Mouse (Mus musculus): Measurements from ENCODE around the gene Aurkaip1.

Gene Aurkaip1

DNA sequence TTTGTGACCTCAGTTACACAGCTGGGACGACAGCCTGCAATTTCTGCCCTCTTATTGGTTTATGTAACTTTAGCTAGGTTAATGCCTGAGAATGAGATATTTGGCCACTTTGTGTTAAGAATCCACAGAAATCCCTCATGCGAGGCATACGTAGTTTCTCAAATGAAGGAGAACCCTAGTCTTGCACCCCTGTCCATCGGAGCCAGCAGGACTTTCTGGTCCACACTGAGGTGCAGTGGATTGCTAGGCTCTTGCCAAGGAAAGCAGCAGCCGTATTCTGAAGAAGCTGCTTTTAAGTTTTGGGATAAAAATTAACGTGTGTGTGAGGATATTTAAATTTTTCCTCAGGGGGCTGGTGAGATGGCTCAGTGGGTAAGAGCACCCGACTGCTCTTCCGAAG lies 476 bp upstream of the Aurkaip1 start:
- DNase-seq, result no peak

GRCm38 (mm10) chr4:155831831-155832230 lies 759 bp downstream of the Aurkaip1 start:
- no peak for DNase-seq

DNA sequence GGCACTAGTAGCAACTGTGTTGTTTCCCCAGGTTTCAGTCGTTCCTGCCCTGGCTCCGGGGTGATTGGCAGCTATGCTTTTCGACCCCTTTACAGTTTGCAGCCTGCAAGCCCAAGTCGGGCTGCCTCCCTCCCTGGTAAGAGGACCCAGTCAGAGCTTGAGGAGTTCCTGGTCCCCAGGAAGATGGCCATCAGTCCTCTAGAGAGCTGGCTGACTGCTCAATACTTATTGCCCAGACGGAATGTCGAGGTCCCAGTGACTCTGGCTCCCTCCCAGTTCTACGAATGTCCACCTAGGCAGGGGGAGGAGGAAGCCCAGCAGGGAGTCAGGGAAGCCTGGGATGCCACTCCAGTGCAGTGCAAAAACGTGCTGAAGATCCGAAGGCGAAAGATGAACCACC lies 1.2 kb downstream of the Aurkaip1 start:
- DNase-seq, result no peak

- no peak for DNase-seq
Measured at GRCm38 (mm10) chr4:155833234-155833633, 2.2 kb downstream of the Aurkaip1 start.

GRCm38 (mm10) chr4:155833836-155834235 lies 2.8 kb downstream of the Aurkaip1 start:
- peak; percentile 67 for DNase-seq

DNA sequence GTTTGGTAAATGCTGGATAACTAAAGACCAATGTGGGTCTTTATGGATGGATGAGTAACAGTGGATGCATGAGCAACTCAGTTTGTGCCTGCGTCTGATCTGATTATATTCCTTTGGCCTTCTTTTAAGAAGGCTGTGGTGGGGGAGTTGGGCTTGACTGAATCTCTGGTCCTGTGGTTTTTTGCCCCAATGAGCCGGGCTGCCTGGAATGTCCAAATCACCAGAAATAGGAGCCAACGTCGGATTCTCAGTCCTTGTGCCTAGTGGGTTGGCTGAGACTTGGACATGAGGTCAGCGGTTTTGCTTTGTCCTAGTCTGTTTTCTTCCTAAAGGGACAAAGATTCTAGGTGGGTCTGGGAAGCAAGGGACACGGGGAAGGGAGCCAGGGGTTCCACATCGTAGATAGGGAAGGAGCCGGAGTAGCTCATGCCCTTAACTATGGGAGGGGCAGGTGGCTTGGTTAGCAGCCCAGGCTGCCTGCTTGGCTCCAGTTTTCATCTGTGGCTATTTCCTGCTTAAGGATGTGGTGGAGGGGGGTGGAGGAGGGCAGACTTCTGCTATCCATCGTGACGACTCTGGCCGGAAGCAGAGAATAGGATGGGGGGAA lies 6.4 kb downstream of the Aurkaip1 start:
- no peak for DNase-seq

GRCm38 (mm10) chr4:155838187-155839153 lies 7.4 kb downstream of the Aurkaip1 start:
- no peak for DNase-seq

DNA sequence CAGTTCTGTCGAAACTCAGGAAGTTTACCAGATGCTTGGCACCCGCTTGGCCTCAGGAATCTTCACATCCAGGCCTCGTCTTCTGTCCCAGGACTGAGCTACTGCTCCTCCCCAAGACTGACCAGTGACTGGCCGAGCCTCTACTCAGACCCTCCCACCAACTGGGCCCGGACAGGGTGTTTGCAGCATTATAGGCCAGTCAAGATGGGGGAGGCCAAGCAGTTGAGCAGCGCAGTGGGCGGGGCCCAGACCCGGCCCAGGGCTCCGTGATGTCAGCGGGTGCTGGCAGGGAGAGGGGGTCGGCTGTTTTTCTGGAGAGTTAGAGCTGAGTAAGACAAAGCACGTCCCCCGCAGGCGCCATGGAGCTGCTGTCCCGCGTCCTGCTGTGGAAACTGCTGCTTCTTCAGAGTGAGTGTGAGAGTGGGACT lies 8.4 kb downstream of the Aurkaip1 start, which contains the start of gene Mxra8:
Gene Mxra8, plus strand, starts transcription at position 198 of the 428 bp plus-strand sequence.
- no peak for DNase-seq

GRCm38 (mm10) chr4:155840076-155841002 lies 9.3 kb downstream of the Aurkaip1 start:
- DNase-seq, result no peak

- DNase-seq, result peak; percentile 71
Measured at GRCm38 (mm10) chr4:155841003-155841454, 10.0 kb downstream of the Aurkaip1 start.

DNA sequence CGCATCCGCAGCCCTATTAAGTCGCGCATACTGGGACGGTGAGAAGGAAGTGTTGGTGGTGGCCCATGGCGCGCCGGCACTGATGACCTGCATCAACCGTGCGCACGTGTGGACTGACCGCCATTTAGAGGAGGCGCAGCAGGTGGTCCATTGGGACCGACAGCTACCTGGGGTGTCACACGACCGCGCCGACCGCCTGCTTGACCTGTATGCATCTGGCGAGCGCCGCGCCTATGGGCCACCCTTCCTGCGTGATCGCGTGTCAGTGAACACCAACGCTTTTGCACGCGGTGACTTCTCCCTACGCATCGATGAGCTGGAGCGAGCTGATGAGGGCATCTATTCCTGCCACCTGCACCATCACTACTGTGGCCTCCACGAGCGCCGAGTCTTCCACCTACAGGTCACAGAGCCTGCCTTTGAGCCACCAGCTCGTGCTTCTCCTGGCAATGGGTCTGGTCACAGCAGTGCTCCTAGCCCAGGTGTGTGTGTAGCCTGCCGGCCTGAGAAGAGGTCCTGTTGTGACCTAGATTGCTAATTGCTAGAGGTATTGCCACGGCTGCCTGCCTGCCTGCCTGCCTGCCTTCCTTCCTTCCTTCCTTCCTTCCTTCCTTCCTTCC lies 10.7 kb downstream of the Aurkaip1 start:
- DNase-seq, result no peak

GRCm38 (mm10) chr4:155843231-155843630 lies 12.2 kb downstream of the Aurkaip1 start:
- DNase-seq, result no peak

DNA sequence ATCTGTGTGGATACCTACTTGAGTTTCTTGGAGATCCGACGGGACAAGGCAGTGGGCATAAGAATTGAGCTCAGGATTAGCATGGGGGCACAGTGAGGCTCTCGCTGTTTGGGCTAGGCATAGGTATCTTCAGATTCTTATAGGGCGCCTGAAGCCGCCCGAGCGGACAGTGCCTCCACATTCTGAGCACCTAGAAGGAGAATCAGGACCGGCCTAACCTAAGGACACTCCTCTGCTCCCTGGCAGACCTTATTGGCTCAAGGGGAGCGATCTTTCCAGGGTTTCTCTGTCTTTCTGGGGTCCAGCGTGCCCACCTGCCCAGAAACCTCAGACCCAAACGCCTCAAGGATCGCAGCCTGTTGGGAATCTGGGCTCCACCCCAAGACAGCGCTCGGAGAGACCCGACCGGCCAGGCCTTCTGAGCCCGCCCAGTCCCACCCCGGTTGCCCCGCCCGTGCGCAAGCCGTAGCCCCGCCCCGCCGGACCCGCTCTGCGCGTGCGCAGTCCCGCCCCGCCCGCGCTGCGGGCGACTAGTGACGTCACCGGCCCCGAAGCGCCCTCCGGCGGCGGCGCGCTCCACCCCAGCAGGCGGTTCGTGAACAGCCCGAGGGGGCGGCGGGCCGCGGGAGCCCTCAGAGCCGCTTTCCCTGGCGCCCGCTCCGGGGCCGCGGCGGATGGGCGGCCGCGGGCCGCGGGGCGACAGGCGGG lies 16.0 kb downstream of the Aurkaip1 start, which contains the start of gene Dvl1:
Gene Dvl1, plus strand, starts transcription at position 532 of the 708 bp plus-strand sequence.
- peak; percentile 97 for DNase-seq

DNA sequence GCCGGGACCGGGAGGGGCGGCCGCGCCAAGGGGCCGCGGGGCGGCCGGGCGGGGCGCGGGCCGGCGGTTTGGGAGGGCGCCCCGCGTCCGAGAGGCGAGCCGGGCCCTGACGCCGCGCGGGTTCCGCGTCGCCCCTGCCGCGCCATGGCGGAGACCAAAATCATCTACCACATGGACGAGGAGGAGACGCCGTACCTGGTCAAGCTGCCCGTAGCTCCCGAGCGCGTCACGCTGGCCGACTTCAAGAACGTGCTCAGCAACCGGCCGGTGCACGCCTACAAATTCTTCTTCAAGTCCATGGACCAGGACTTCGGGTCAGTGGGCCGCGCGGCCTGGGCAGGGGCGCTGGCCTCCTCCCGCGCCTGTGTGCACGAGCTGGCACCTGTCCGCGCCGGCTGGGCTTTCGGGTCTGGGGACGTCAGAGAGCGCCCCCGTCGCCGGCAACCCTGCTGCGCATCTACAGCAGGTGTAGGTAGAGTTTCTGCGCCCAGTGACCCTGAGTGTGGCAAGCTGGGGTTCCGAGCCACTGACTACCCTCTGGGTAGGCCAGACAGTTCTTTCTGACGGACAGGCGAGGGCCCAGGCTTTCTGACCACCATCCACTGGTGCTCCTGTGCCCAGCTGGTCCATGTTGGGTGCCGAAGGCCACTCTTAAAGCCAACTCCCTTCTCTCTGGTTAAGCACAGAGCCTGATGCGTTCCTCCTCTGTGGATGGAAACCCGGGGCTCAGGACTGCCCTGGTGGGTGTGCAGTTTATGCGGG lies 16.7 kb downstream of the Aurkaip1 start:
- DNase-seq, result peak; percentile 64

- DNase-seq, result no peak
Measured at GRCm38 (mm10) chr4:155848434-155849095, 17.5 kb downstream of the Aurkaip1 start.

DNA sequence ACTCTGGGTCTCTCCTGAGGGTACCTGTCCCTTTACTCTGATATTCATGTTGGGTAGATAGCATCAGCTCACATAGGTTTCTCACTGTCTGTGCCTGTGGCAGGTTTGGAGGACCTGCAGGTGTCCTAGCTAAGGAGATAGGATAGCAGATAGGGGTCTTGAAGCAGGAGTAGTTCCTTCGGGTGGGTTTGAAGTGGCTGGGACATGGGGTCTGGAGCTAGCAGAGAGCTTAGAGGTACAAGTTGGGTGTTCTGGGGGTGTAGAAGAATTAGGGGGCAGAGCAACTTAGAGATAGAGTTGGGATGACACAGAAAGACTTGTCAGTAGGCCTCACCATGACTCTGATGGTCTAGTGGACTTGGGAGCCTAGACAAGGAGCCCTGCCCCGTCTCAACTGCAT lies 18.3 kb downstream of the Aurkaip1 start:
- no peak for DNase-seq

DNA sequence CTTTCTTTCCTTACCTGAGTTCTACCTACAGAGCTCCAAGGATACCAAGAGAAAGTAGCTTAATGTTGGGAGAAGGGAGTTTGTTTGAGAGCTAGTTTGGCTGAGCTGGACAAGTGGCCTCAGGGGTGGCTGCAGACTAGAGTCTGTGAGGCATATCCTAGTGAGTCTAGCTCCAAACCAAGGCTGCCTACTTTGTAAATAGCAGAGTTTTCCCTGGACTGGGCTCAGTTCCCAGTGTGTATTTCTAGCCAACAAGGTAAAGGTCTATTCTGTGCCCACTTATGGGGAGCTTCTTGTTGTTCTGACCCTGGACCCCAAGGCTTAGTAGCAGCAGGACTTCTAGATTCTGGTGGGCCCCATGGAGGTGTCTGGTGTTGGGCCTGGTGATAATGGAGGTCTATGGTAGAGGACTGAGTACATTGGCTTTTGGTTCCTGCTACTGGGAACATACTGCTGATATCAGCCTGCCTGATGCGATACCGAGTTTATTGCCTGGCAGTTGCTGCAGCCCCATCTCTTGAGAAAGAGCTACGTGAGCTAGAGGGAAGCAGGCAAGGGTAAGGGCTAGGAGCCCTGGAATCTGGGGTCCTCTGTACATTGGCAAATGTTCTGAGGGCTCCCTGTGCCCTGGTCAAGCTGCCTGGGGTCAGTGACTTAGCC lies 18.9 kb downstream of the Aurkaip1 start:
- DNase-seq, result no peak

DNA sequence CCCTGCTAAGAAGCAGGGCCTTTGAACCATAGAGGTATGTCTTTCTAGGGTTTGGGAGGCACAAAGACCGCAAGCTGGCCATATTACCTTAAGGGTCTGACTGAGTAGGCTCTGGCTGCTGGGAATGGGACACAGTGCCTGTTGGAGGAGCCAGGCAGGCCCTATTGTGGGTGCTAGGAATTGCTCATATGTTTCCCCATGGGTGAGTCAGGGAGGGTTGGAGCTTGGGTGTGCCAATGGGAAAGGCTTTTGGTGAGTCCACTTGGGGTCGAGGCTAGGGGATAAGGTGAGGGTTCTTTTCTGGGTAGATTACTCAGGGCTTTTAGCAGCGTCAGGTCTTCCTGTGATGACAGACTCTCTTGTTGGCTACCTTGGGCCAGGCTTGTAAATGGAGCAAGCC lies 20.3 kb downstream of the Aurkaip1 start:
- DNase-seq, result no peak

GRCm38 (mm10) chr4:155851951-155852411 lies 20.9 kb downstream of the Aurkaip1 start:
- no peak for DNase-seq
